Mouse (Mus musculus) forebrain, embryonic 11.5 days (tissue): ENCODE measurements around the gene Smoc1. TPM values are rescaled to one million over a fixed set of nuclear protein-coding genes. Genes with fewer than 3 reads are reported as not detected.

ENCODE experiments used
- ATAC-seq: fragments of 200-750 bp; cut with Nextera tagmentation; replicated peaks from 2 replicates; pipeline ENCODE4 v1.8.0; 2017; ENCODE audit warnings: moderate TSS enrichment; ENCODE audit not compliant: low FRiP score
- DNase-seq: peaks from one replicate; pipeline ENCODE4 v3.0.0-alpha.2; 2017; ENCODE audit warnings: low spot score
- H3K27ac ChIP-seq: fragments of 300-500 bp; sonication (generic); 2 replicates; pipeline ENCODE4 v1.5.1; 2014; ENCODE audit warnings: low read depth, low read length
- H3K27me3 ChIP-seq: fragments of 300-500 bp; sonication (generic); 2 replicates; pipeline ENCODE4 v1.6.1; 2014; ENCODE audit warnings: mild to moderate bottlenecking, low read length, mixed read lengths; ENCODE audit not compliant: control insufficient read depth, insufficient read depth
- H3K36me3 ChIP-seq: fragments of 300-500 bp; sonication (generic); 2 replicates; pipeline ENCODE4 v1.6.1; 2014; ENCODE audit warnings: mild to moderate bottlenecking, low read length, moderate library complexity, mixed read lengths; ENCODE audit not compliant: control insufficient read depth, insufficient read depth
- H3K4me1 ChIP-seq: fragments of 300-500 bp; sonication (generic); replicated peaks from 2 replicates; pipeline ENCODE4 v1.6.1; 2014; ENCODE audit warnings: low read length, mixed read lengths; ENCODE audit not compliant: control insufficient read depth, insufficient read depth
- H3K4me2 ChIP-seq: fragments of 300-500 bp; sonication (generic); 2 replicates; pipeline ENCODE4 v1.6.1; 2014; ENCODE audit warnings: low read depth, mild to moderate bottlenecking, low read length, moderate library complexity, mixed read lengths; ENCODE audit not compliant: severe bottlenecking
- H3K4me3 ChIP-seq: fragments of 300-500 bp; sonication (generic); 2 replicates; pipeline ENCODE4 v1.5.1; 2014; ENCODE audit warnings: low read depth, low read length
- H3K9ac ChIP-seq: fragments of 300-500 bp; sonication (generic); 2 replicates; pipeline ENCODE4 v1.6.1; 2014; ENCODE audit warnings: low read length
- H3K9me3 ChIP-seq: fragments of 300-500 bp; sonication (generic); 2 replicates; pipeline ENCODE4 v1.6.1; 2016; ENCODE audit warnings: low read length, mixed read lengths; ENCODE audit not compliant: control insufficient read depth
- WGBS: fragments of 180-500 bp; shearing (Covaris S2); extraction: QIAGEN DNeasy Blood & Tissue Kit; methylation state at CpG from one replicate; pipeline ENCODE4 v1.1.7; 2014; 5-methylcytosine and 5-hydroxymethylcytosine counted together
- polyA plus RNA-seq: library from polyadenylated mRNA; unstranded; fragments of >200 nt; fragmentation: Nextera tagmentation; extraction: Ambion mirVana; gene quantifications from 2 replicates; pipeline ENCODE4 v1.2.1, GENCODE M21; 2014

The Smoc1 gene
- polyA plus RNA-seq, 1 experiment from 2014 or later = 6.7 TPM

- Histone ChIP-seq H3K4me2 (no peak overlapping the region), H3K27me3 (no peaks in the 10 kb centered on the region), H3K4me1 (peaks cover 4% of the 10 kb centered on the region; the same call in 1 of the 2 replicates), H3K4me3 (no peak overlapping the region), H3K27ac (no peak overlapping the region), H3K36me3 (no peaks in the 10 kb centered on the region), H3K9ac (no peak overlapping the region), H3K9me3 (no peaks in the 10 kb centered on the region)
- 98% methylated on average over 6 of the region's 6 CpGs for WGBS
- DNase-seq (no peak), ATAC-seq (no peak)
These were observed 121.3 kb downstream of the Smoc1 start for GRCm38 (mm10) chr12:81147956-81148355.

- Histone ChIP-seq H3K27ac (no peak overlapping the region), H3K9ac (no peak overlapping the region), H3K4me2 (no peak overlapping the region), H3K9me3 (no peaks in the 10 kb centered on the region), H3K4me1 (peaks cover 4% of the 10 kb centered on the region; the same call in 1 of the 2 replicates), H3K36me3 (no peaks in the 10 kb centered on the region), H3K27me3 (no peaks in the 10 kb centered on the region), H3K4me3 (no peak overlapping the region)
- DNase-seq (no peak), ATAC-seq (no peak)
- 84% methylated on average over 5 of the region's 5 CpGs for WGBS
These were observed 124.3 kb downstream of the Smoc1 start for GRCm38 (mm10) chr12:81150917-81151316.

DNA sequence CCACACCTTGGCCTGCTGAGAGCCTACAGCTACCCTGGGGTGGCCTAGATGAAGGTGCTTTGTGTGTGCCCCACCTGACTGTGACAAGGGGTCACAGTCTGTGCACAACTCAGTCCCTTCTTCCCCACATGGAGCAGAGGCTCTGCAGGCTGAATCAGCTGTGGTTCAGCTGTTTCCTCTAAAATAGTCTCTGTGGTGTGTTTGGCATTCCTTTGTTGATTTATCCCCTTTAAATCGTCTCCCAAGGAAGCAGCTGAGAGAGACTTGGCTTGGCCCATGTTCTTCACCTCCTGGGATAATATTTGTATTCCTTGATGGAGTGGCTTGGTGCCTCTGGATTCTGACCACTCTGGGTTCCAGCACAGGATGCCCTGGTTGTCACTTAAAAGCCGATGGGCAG lies 125.5 kb downstream of the Smoc1 start:
- ATAC-seq (no peak), DNase-seq (no peak)
- no peak overlapping the region for H3K4me3 ChIP-seq
- no peaks in the 10 kb centered on the region for H3K4me1 ChIP-seq
- no peaks in the 10 kb centered on the region for H3K36me3 ChIP-seq
- H3K4me2 ChIP-seq = no peak overlapping the region
- WGBS = 81% methylated on average over 2 of the region's 2 CpGs
- H3K9me3 ChIP-seq = no peaks in the 10 kb centered on the region
- H3K27ac ChIP-seq = no peak overlapping the region
- no peak overlapping the region for H3K9ac ChIP-seq
- H3K27me3 ChIP-seq = no peaks in the 10 kb centered on the region

GRCm38 (mm10) chr12:81155675-81156074 lies 129.1 kb downstream of the Smoc1 start:
- no peak overlapping the region for H3K27ac ChIP-seq
- no peaks in the 10 kb centered on the region for H3K27me3 ChIP-seq
- no peak overlapping the region for H3K4me2 ChIP-seq
- H3K4me3 ChIP-seq = no peak overlapping the region
- DNase-seq (no peak), ATAC-seq (no peak)
- H3K4me1 ChIP-seq = no peaks in the 10 kb centered on the region
- no peaks in the 10 kb centered on the region for H3K36me3 ChIP-seq
- H3K9ac ChIP-seq = no peak overlapping the region
- H3K9me3 ChIP-seq = no peaks in the 10 kb centered on the region
- WGBS = 92% methylated on average over 6 of the region's 6 CpGs

- Histone ChIP-seq H3K27me3 (no peaks in the 10 kb centered on the region), H3K9ac (no peak overlapping the region), H3K4me2 (no peak overlapping the region), H3K27ac (no peak overlapping the region), H3K9me3 (no peaks in the 10 kb centered on the region), H3K36me3 (no peaks in the 10 kb centered on the region), H3K4me1 (no peaks in the 10 kb centered on the region), H3K4me3 (no peak overlapping the region)
- 86% methylated on average over 8 of the region's 8 CpGs for WGBS
- ATAC-seq = no peak
- DNase-seq = no peak
These were observed 130.2 kb downstream of the Smoc1 start for GRCm38 (mm10) chr12:81156841-81157240.

- DNase-seq = no peak
- Histone ChIP-seq H3K36me3 (no peaks in the 10 kb centered on the region), H3K9me3 (no peaks in the 10 kb centered on the region), H3K4me1 (no peaks in the 10 kb centered on the region), H3K27ac (no peak overlapping the region), H3K27me3 (no peaks in the 10 kb centered on the region), H3K4me3 (no peak overlapping the region), H3K9ac (no peak overlapping the region), H3K4me2 (no peak overlapping the region)
- WGBS = 80% methylated on average over 2 of the region's 2 CpGs
- ATAC-seq = no peak
These were observed 133.3 kb downstream of the Smoc1 start for GRCm38 (mm10) chr12:81159947-81160346.

GRCm38 (mm10) chr12:81160425-81160824 lies 133.8 kb downstream of the Smoc1 start:
- no peak for ATAC-seq
- Histone ChIP-seq H3K27ac (no peak overlapping the region), H3K9ac (no peak overlapping the region), H3K27me3 (no peaks in the 10 kb centered on the region), H3K4me2 (no peak overlapping the region), H3K4me3 (no peak overlapping the region), H3K36me3 (no peaks in the 10 kb centered on the region), H3K4me1 (no peaks in the 10 kb centered on the region), H3K9me3 (no peaks in the 10 kb centered on the region)
- 91% methylated on average over 3 of the region's 3 CpGs for WGBS
- DNase-seq = no peak

DNA sequence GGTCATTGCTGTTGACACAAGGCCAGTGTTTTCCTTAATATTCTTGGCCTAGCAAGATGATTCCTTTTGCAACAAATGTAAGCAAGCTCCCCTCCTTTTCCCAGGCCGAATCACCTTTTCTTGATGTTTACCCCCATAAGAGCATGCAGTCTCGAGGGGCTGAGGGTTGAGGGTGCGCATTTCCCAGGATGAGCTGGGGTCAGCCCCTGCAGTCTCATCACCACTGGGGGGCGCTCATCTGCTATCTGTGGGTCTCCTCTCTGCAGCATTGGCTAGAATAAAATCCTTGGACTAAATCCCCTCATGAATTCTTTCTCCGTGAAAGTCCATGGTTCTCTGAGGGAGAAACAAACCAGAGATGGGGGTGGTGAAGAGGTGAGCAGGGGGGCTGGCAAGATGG lies 134.2 kb downstream of the Smoc1 start:
- WGBS = 65% methylated on average over 5 of the region's 5 CpGs
- peak; percentile 64 for DNase-seq
- Histone ChIP-seq H3K4me2 (no peak overlapping the region), H3K9me3 (no peaks in the 10 kb centered on the region), H3K27me3 (no peaks in the 10 kb centered on the region), H3K36me3 (no peaks in the 10 kb centered on the region), H3K27ac (no peak overlapping the region), H3K9ac (no peak overlapping the region), H3K4me3 (no peak overlapping the region), H3K4me1 (no peaks in the 10 kb centered on the region)
- ATAC-seq = no peak

GRCm38 (mm10) chr12:81161282-81161681 lies 134.7 kb downstream of the Smoc1 start:
- Histone ChIP-seq H3K4me2 (no peak overlapping the region), H3K9ac (no peak overlapping the region), H3K36me3 (no peaks in the 10 kb centered on the region), H3K4me3 (no peak overlapping the region), H3K9me3 (no peaks in the 10 kb centered on the region), H3K27me3 (no peaks in the 10 kb centered on the region), H3K4me1 (no peaks in the 10 kb centered on the region), H3K27ac (no peak overlapping the region)
- 94% methylated on average over 2 of the region's 2 CpGs for WGBS
- DNase-seq = no peak
- ATAC-seq = no peak
